Mouse (Mus musculus) intestine, embryonic 16.5 days (tissue): ENCODE data around the gene Actr1b. TPM values are rescaled to one million over a fixed set of nuclear protein-coding genes. Genes with fewer than 3 reads are reported as not detected.

Experiments
- ATAC-seq: fragments of 200-750 bp; cut with Nextera tagmentation; 2 replicates; pipeline ENCODE4 v1.8.0; 2017; ENCODE audit warnings: moderate TSS enrichment, moderate library complexity
- H3K27ac ChIP-seq: fragments of 300-500 bp; sonication (generic); 2 replicates; pipeline ENCODE4 v1.5.1; 2014; ENCODE audit warnings: mild to moderate bottlenecking, low read length
- H3K27me3 ChIP-seq: fragments of 300-500 bp; sonication (generic); replicated peaks from 2 replicates; pipeline ENCODE4 v1.6.1; 2014; ENCODE audit warnings: low read length, control low read depth, mixed read lengths; ENCODE audit not compliant: control insufficient read depth, insufficient read depth
- H3K36me3 ChIP-seq: fragments of 300-500 bp; sonication (generic); 2 replicates; pipeline ENCODE4 v1.6.1; 2014; ENCODE audit warnings: low read length, control low read depth; ENCODE audit not compliant: control insufficient read depth, insufficient read depth
- H3K4me1 ChIP-seq: fragments of 300-500 bp; sonication (generic); 2 replicates; pipeline ENCODE4 v1.6.1; 2014; ENCODE audit warnings: low read length, control low read depth, mixed read lengths; ENCODE audit not compliant: control insufficient read depth, insufficient read depth
- H3K4me2 ChIP-seq: fragments of 300-500 bp; sonication (generic); 2 replicates; pipeline ENCODE4 v1.6.1; 2014; ENCODE audit warnings: low read depth, low read length, control low read depth
- H3K4me3 ChIP-seq: fragments of 300-500 bp; sonication (generic); 2 replicates; pipeline ENCODE4 v1.5.1; 2014; ENCODE audit warnings: mild to moderate bottlenecking, low read length
- H3K9ac ChIP-seq: fragments of 300-500 bp; sonication (generic); 2 replicates; pipeline ENCODE4 v1.6.1; 2014; ENCODE audit warnings: low read depth, low read length
- H3K9me3 ChIP-seq: fragments of 300-500 bp; sonication (generic); 2 replicates; pipeline ENCODE4 v1.6.1; 2016; ENCODE audit warnings: low read length, control low read depth; ENCODE audit not compliant: control insufficient read depth
- WGBS: fragments of 180-500 bp; shearing (Covaris S2); extraction: QIAGEN DNeasy Blood & Tissue Kit; methylation state at CpG from one replicate; pipeline ENCODE4 v1.1.7; 2014; 5-methylcytosine and 5-hydroxymethylcytosine counted together
- microRNA-seq: library from miRNA; unstranded; fragments of <30 nt; microRNA quantifications from one replicate; pipeline ENCODE4, GENCODE M21; 2016
- polyA plus RNA-seq: library from polyadenylated mRNA; unstranded; fragments of >200 nt; fragmentation: Nextera tagmentation; extraction: Ambion mirVana; gene quantifications from 2 replicates; pipeline ENCODE4 v1.2.1, GENCODE M21; 2015

The Actr1b gene
- polyA plus RNA-seq, 1 experiment from 2014 or later: 98.3 TPM

DNA sequence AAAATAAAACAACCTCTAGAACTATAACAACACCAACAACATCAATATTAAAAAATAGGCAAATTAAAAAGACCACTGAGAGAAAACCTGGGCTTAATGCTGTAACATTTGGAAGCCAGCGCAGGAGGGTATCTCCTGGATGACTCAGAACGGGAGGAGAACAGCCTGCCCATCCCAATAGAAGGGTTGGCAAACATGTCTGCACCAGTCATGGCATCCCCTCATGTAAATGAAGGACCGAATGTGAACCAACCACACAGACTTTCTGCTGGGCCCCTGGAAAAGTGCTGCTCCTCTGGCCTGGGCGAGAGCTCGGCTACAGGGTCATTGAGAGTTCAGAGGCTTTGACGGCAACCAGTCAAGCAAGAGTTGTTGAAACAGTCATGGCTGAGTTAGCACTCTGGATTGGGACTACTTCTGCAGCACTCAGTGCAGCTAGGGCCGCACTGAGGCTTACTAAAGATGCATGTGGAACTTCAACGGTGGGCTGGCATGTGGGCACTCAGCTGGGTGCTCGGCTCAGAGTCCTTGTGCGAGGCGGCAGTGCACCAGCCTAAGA, 49.0 kb downstream of the Actr1b start:
- no peak for ATAC-seq
- Histone ChIP-seq H3K27ac (no peak overlapping the region), H3K9me3 (no peaks in the 10 kb centered on the region), H3K27me3 (no peaks in the 10 kb centered on the region), H3K4me1 (peaks cover 7% of the 10 kb centered on the region; the same call in 1 of the 2 replicates), H3K4me2 (no peak overlapping the region), H3K9ac (no peak overlapping the region), H3K36me3 (no peaks in the 10 kb centered on the region), H3K4me3 (no peak overlapping the region)
- WGBS: 70% methylated on average over 11 of the region's 11 CpGs

DNA sequence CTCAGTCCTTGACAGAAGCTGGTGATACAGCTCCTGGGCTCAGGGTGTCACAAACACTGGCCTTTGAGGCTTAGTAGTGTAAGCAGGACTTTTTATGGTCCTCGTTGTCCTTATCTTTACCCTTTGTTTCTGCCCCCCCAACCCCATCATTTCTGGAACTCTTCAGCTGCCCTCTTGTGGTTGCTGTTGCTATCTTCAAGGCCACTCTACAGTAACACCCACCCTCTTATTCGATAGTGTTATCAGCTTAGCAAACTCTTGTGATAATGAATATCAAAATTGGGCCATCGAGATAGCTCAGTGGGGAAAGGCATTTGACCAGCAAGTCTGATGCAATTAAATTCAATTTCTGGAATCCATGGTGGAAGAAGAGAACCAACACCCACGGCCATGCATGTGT, 49.8 kb downstream of the Actr1b start:
- Histone ChIP-seq H3K27me3 (no peaks in the 10 kb centered on the region), H3K4me2 (no peak overlapping the region), H3K4me1 (peaks cover 7% of the 10 kb centered on the region; the same call in 1 of the 2 replicates), H3K36me3 (no peaks in the 10 kb centered on the region), H3K4me3 (no peak overlapping the region), H3K9me3 (no peaks in the 10 kb centered on the region), H3K9ac (no peak overlapping the region), H3K27ac (no peak overlapping the region)
- WGBS: 49% methylated on average over 4 of the region's 4 CpGs
- peak; percentile 41 for ATAC-seq

DNA sequence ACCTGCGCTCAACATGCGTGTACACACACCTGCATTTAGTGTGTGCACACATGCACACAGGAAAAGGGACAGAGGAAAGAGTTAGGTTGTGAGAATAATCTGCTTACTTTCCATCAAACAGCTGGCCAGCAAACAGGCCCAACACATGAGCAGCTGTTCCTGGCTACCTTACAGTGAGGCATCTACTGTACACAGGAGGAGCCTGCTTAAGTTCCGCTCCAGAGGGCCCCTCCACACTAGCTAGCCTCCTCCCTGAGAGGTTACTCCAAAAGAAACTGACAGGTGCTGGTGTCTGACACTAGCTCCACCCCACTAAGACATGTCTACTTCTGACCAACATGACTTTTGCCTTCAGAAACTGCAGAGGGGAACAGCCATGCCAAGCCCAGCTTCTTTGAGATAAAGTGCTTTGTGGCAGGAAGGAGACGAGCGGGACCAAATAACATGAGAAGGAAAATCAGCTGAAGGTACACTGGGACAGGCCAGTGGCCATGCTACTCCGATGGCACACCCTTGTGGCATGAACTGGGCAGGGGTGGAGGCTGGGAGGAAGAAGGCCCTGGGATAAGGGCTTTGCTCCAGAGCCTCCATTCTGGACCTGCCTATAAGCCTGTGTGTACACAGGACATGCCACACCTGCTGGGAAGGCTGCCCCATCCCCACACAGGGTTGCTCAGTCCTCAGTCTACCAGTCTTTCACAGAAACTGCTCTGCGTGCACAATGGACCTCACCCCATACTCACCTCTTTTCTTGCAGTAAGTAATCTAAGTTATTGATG, 55.4 kb downstream of the Actr1b start:
- H3K36me3 ChIP-seq: no peaks in the 10 kb centered on the region
- 0 out of 2 replicates have a peak overlapping the region, but pooled peaks have one; percentile 15 for H3K27ac ChIP-seq
- no peak overlapping the region for H3K4me3 ChIP-seq
- H3K4me1 ChIP-seq: peaks cover 8% of the 10 kb centered on the region; the same call in 1 of the 2 replicates
- peak; percentile 68; the same call in 1 of the 2 replicates for ATAC-seq
- no peak overlapping the region for H3K4me2 ChIP-seq
- no peaks in the 10 kb centered on the region for H3K9me3 ChIP-seq
- no peak overlapping the region for H3K9ac ChIP-seq
- no peaks in the 10 kb centered on the region for H3K27me3 ChIP-seq
- 75% methylated on average over 7 of the region's 7 CpGs for WGBS

DNA sequence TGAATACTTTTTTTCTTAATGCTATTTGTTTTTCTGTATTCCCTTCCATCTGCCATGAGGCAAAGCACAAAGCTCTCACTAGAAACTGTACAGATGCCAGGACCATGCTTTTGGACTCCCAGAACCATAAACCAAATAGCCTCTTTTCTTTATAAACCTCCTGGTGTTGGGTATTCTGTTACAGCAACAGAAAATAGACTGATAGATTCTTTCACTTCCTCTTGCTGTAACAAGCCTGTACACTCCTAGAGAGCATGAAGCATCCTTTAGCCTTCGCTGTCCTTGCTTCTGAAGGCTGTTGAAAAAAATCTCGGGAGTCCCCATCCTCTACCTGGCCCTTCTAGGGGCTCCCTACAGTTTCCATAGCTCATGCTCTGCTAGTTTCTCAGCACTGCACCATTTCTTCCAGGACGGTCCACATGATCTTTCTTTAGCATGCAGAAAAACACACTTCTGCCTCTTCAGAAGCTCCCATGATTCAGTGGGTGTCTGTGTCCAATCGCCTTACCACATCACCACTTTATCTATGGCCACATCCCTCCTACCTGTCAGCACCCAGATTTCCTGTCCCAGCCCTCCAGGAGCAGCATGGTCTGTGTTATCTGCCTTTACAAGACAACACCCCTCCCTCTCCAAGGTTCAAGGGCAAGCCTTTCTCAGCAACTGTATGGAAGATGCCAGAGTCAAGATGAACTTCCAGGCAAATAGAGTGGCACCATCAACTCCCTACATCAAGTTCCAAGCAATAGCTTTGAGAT, 56.4 kb downstream of the Actr1b start:
- H3K9ac ChIP-seq: no peak overlapping the region
- no peaks in the 10 kb centered on the region for H3K36me3 ChIP-seq
- H3K4me2 ChIP-seq: no peak overlapping the region
- whole genome bisulfite sequencing: 74% methylated on average over 4 of the region's 4 CpGs
- no peak overlapping the region for H3K27ac ChIP-seq
- H3K9me3 ChIP-seq: no peaks in the 10 kb centered on the region
- no peaks in the 10 kb centered on the region for H3K27me3 ChIP-seq
- ATAC-seq: peak; percentile 50
- H3K4me3 ChIP-seq: no peak overlapping the region
- peaks cover 8% of the 10 kb centered on the region; the same call in 1 of the 2 replicates for H3K4me1 ChIP-seq

DNA sequence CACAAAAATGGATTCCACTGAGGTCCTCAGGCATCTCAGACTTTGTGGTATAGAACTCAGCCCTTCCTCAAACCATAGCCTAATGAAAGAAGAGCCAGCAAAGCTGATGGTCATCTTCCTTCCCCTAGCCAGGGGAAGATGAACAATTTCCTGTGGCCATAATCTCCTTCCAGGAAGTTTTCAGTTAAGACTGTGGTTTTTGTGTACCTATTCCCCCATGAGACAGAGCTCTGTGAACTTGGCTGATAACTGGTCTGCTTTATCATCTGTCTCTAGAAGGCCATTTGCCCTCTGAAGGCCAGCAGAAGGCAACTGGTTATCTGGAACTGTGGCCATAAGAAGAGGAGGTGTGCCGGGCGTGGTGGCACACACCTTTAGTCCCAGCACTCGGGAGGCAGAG, 58.0 kb downstream of the Actr1b start:
- no peak overlapping the region for H3K27ac ChIP-seq
- no peak overlapping the region for H3K4me2 ChIP-seq
- H3K9ac ChIP-seq: no peak overlapping the region
- no peaks in the 10 kb centered on the region for H3K9me3 ChIP-seq
- WGBS: 71% methylated on average over 3 of the region's 3 CpGs
- peaks cover 8% of the 10 kb centered on the region; the same call in 1 of the 2 replicates for H3K4me1 ChIP-seq
- no peak overlapping the region for H3K4me3 ChIP-seq
- ATAC-seq: no peak
- H3K27me3 ChIP-seq: no peaks in the 10 kb centered on the region
- no peaks in the 10 kb centered on the region for H3K36me3 ChIP-seq

DNA sequence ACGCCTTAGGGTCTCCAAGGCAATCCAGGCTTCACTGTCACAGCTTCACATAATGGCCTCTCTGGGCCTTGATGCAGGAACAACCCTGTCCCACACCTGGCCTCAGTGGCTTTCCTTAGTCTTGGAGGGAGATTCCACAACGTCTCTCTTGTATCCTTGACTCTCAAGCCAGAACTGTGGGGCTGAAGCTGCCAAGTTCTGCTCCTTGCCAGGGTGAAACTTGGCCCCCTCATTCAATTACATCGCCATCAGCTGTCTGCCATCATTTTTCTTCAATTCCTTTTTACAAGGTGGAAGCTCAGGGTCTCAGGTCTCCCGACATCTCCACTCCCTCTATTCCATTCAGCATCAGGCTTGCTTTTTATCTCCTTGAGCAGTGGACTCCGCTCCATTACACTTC, 59.2 kb downstream of the Actr1b start:
- Histone ChIP-seq H3K27ac (no peak overlapping the region), H3K4me1 (peaks cover 8% of the 10 kb centered on the region; the same call in 1 of the 2 replicates), H3K9ac (no peak overlapping the region), H3K4me2 (no peak overlapping the region), H3K27me3 (no peaks in the 10 kb centered on the region), H3K36me3 (no peaks in the 10 kb centered on the region), H3K9me3 (no peaks in the 10 kb centered on the region), H3K4me3 (no peak overlapping the region)
- 80% methylated on average over 5 of the region's 5 CpGs for WGBS
- no peak for ATAC-seq

Small RNA genes within 50 kb of the gene (microRNA-seq; reads per million reads assigned to microRNA genes)
- gene Gm24133: not detected

Other genes starting within 250 kb of the Actr1b start
- 39.2 and 40.2 TPM in 2 replicates for gene Cnnm4, start 242.8 kb downstream of the Actr1b start, polyA plus RNA-seq
- gene Cnnm3, start 202.6 kb downstream of the Actr1b start, polyA plus RNA-seq: 2.1 and 2.3 TPM in 2 replicates
- 12.7 and 14.6 TPM in 2 replicates for gene Ankrd23, start 177.5 kb downstream of the Actr1b start, polyA plus RNA-seq
- 0.37 TPM in 1 of 2 replicates, not detected in the other for gene Gm42417, start 175.0 kb downstream of the Actr1b start, polyA plus RNA-seq
- 23.6 and 26.8 TPM in 2 replicates for gene Ankrd39, start 167.0 kb downstream of the Actr1b start, polyA plus RNA-seq
- gene Sema4c, start 156.1 kb downstream of the Actr1b start, polyA plus RNA-seq: 7.4 and 7.9 TPM in 2 replicates
- 0.54 and 0.73 TPM in 2 replicates for gene Fam178b, start 31.2 kb downstream of the Actr1b start, polyA plus RNA-seq
- gene Cox5b, start 23.0 kb downstream of the Actr1b start, polyA plus RNA-seq: 940 and 946 TPM in 2 replicates
- gene 4933424G06Rik, start 4.3 kb downstream of the Actr1b start, polyA plus RNA-seq: 0.12 TPM in 1 of 2 replicates, not detected in the other
- 0.72 and 1.0 TPM in 2 replicates for gene Zap70, start 47.4 kb upstream of the Actr1b start, polyA plus RNA-seq
- 9.3 and 11.3 TPM in 2 replicates for gene Tmem131, start 229.2 kb upstream of the Actr1b start, polyA plus RNA-seq